Mouse (Mus musculus) spleen, embryonic (tissue): Measurements from ENCODE around the gene Mogs.

Experiments used
- CTCF ChIA-PET: fragments of 350-600 bp; sonication (Branson Sonifier 250); formaldehyde crosslinking; loops from one replicate; lab custom pipeline; 2022; lab: Charles Lee

The Mogs gene

GRCm38 (mm10) chr6:83142886-83143285 lies 27.6 kb downstream of the Mogs start:
- CTCF ChIA-PET, result no interaction called here

GRCm38 (mm10) chr6:83145209-83145608 lies 29.9 kb downstream of the Mogs start:
- CTCF ChIA-PET, result interaction anchor here (1.0 kb wide), 1 partner anchor 149 kb away, joined by 3 read pairs; no protein-coding TSS in a partner anchor

- CTCF ChIA-PET, result interaction anchor here (1.0 kb wide), 1 partner anchor 149 kb away, joined by 3 read pairs; no protein-coding TSS in a partner anchor
These were observed 30.5 kb downstream of the Mogs start for GRCm38 (mm10) chr6:83145805-83146204.

DNA sequence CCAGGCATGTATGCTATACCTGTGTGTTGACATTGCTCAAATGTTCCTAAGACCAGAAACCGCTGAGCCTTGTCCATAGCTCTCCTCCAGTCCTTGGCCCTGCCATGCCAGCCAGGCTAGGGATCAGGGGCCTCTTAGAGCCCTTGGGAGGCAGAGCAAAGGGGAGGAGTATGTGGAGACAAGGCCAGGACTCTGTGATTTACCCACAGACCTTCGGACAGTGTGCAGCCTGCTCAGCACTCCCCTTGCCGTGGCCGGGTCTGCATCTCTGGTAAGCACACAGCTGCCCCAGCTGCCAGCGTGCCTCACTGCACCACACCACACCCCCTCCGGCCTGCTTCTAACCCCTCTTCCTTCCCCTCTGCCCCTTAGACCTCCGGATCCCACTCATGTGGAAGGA lies 32.0 kb downstream of the Mogs start:
- CTCF ChIA-PET, result no interaction called here

DNA sequence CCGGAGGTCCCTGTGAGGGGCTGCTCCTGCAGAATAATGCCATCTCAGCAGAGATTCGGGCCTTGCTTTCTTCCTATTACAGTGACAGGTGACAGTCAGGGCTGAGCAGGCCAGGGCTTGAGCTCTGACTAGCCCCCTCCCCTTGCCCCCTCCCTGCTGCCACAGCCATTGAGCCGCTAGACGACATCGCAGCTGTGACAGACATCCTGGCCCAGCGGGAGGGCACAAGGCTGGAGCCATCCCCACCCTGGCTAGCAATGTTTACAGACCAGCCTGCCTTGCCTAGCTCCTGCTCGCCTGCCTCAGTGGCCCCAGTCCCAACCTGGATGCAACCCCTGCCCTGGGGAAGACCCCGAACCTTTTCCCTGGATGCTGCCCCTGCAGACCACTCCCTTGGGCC lies 36.4 kb downstream of the Mogs start:
- CTCF ChIA-PET, result no interaction called here

- CTCF ChIA-PET, result no interaction called here
These were observed 37.7 kb downstream of the Mogs start for GRCm38 (mm10) chr6:83153038-83153437.

- CTCF ChIA-PET, result no interaction called here
These were observed 38.2 kb downstream of the Mogs start for GRCm38 (mm10) chr6:83153485-83153884.

GRCm38 (mm10) chr6:83155552-83156238 lies 40.4 kb downstream of the Mogs start:
- CTCF ChIA-PET, result interaction anchor here (0.7 kb wide), 2 partner anchors 9 to 441 kb away, joined by 8 to 13 read pairs; no protein-coding TSS in a partner anchor

GRCm38 (mm10) chr6:83156259-83156684 lies 41.0 kb downstream of the Mogs start, which contains the start of the genes Wdr54 and 1700003E16Rik:
TSS of gene Wdr54 (minus strand) at chr6:83156397.
TSS of gene 1700003E16Rik (plus strand) at chr6:83156404.
- CTCF ChIA-PET, result interaction anchor here (0.7 kb wide), 1 partner anchor 442 kb away, joined by 8 read pairs; no protein-coding TSS in a partner anchor

DNA sequence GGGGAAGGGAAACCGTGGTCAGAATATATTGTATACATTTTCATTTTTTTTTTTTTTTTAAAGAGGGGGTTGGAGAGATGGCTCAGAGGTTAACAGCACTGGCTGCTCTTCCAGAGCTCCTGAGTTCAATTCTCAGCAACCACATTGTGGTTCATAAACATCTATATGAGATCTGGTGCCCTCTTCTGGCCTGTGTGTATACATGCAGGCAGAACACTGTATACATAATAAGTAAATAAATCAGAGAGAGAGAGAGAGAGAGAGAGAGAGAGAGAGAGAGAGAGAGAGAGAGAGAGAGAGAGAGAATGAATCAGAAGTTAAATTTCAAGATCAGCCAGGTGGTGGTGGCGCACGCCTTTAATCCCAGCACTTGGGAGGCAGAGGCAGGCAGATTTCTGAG lies 44.2 kb downstream of the Mogs start:
- CTCF ChIA-PET, result interaction anchor here (0.7 kb wide), 2 partner anchors 54 to 169 kb away, joined by 3 to 18 read pairs; no protein-coding TSS in a partner anchor

DNA sequence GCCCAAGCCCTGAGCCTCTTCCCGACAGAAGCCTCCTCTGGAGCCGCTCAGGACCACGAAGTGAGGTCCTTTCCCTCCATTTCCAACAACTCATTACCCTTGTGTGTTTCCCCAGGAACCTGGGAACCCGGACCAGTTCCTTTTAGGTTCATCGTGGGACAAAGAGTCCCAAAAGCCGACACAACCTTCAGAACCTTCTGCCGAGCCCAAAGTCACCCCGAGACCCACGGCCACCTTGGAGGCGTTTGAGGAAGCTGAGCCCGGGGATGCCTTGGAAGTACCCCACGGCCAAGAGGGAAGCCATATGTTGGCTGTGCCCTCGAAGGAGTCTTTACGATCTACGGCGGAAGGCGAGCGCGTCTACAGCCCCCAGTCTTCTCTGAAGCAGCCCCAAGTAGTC lies 46.1 kb downstream of the Mogs start:
- CTCF ChIA-PET, result no interaction called here

DNA sequence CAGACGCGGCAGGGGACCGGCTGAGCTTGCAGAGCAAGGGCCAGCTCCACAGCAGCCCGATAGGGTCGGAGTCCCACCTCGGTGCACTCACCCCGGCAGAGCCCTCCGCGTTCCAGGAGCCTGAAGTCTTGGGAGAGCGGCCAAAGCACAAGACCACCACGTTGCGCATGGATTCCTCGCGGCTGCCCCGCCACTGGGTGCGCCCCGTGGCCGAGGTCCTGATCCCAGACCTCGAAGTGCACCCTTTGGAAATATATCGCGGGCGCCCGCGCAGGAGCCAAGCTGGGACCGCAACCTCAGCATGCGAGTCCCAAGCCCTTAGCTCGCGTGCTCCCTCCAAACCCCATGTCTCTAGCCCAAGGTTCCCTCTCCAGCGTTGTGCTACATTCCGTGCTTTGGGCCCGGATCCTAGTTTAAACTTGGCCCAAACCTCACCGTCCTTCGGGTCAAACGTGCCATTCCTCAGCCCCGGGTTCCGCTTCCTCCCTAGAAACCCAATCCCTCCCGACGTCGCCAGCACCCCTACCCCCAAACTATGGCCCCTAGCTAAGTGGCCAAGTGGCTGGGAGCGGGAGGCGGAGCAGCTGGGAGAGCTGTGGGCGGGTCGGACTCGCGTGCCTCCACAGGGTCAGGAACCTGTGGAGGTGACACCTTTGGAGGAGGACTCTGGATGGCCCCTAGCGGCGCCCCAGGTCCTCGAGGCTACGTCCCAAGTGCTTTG lies 46.8 kb downstream of the Mogs start:
- CTCF ChIA-PET, result no interaction called here

- CTCF ChIA-PET, result no interaction called here
These were observed 47.4 kb downstream of the Mogs start for GRCm38 (mm10) chr6:83162701-83163100.

- CTCF ChIA-PET, result no interaction called here
These were observed 49.8 kb downstream of the Mogs start for GRCm38 (mm10) chr6:83165026-83165606.

- CTCF ChIA-PET, result no interaction called here
These were observed 50.4 kb downstream of the Mogs start, which contains the start of gene Dctn1 for GRCm38 (mm10) chr6:83165607-83166242. TSS of gene Dctn1 (plus strand) at chr6:83165920.

GRCm38 (mm10) chr6:83166243-83166630 lies 50.9 kb downstream of the Mogs start:
- CTCF ChIA-PET, result no interaction called here
